Mouse (Mus musculus) gastrocnemius, adult 18-20 months (tissue): ENCODE measurements around the gene Abcg5. TPM values are rescaled to one million over a fixed set of nuclear protein-coding genes. Genes with fewer than 3 reads are reported as not detected.

Source experiments
- DNase-seq: peaks from one replicate; pipeline ENCODE4 v3.0.0; 2021; ENCODE audit warnings: low spot score
- long read RNA-seq, 2 experiments: library from polyadenylated mRNA; stranded (forward); transcript quantifications; one replicate each; pipeline ENCODE4 v2.0.0; 2021
- total RNA-seq, 2 experiments: library from RNA; stranded (reverse); gene quantifications; 2 replicates each; pipeline ENCODE4 v1.2.3; 2021

Abcg5 gene
- total RNA-seq: not detected
- long read RNA-seq, experiment 1: 0 reads
- long read RNA-seq, experiment 2: 0 reads

DNA sequence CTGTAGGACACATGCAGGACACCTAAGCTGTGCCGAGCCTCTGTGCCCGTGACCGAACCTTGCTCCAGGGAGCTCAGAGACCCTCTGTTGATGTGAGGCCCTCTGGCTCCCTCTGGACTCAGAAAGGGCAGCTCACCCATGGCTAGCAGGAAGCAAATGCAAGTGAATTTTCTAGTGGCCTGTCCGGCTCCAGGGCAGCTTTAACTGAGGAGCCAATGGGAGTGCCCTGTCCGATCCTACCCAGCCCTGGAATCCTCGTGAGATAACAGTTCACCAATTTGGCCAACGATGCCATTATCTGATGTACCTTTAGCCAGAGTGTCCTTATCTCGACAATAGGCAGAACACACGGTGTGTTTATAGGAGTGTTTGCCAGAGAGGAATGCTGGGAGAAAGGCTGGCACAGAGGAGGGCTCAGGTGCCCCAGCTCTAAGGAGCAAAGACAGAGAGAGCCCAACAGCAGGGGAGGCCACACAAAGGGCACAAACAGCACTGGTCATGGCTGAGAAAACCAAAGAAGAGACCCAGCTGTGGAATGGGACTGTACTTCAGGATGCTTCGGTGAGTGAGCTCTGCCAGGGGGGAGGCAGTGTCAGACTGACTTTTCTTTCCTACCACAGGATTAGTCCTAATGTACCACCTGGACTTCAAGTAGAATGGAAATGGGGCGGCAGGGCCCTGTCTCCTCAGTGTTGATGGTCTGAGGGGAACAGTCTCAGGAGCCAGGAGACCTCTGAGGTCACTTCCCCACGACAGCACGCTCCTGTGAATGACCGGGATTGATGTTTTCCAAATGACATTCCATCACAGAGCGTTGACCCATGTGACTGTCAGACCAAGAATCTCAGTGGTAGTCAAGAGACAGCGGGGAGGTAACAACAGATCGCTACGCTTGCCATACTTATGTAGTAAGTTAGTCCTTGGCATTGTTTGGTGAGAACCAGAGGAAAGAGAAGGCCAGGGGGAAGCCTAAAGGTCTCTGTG, at the start of gene Abcg5:
Gene Abcg5, minus strand, starts transcription at position 278 of the 984 bp plus-strand sequence.
- DNase-seq: no peak

DNA sequence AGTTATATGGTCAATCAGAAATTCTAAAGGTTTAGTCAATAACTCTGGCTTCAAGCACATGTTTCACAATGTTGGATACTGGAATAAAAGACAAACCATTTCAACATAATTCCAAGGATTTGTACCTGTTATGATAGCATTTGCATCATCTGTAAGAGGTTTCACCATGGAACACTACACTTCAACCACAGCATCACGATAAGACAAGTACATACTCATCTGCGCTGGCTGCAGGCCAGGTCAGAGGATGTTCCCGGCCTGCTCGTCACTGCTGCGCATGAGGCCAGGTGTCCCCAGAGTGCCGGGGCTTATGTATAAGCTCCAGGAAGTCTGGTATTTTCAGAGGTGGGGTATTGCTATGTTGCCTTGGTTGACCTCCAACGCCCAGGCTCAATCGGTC, 49.8 kb upstream of the Abcg5 start:
- DNase-seq: no peak

DNA sequence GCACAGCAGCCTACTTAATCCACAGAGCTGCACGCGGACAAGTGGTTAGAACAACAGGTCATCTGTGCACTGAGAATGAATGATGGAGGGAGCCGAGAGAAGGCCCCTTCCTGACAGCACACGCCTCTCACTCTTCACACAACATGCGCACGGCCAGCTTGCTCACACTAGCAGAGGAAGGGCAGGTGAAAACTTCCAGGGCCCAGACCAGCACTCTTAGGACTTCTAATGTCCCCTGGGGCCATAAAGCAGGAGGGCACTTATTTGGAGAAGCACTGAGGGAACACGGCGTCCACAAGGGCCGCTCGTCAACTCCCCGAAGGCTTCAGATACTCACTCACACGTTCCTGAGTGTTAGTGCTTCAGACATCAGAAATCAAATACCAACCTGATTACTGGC, 48.5 kb upstream of the Abcg5 start:
- no peak for DNase-seq

DNA sequence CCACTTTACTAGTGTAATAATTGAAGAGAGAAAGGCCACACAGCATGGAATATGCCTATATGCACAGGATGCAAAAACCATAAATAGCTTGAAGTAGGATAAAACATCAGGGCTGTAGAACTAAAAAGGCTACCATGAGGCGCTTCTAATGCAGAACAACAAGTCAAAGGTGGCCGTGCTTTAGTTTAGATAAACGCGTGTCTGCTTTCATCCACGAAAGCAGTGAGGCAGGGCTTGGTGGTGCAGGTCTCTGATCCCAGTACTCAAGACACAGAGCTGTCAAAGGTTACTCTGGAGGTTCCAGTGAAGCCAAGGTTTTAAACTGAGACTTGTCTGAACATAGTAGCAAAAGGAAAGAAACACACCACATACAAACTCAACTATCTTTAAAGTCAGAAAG, 46.3 kb upstream of the Abcg5 start:
- DNase-seq: no peak

DNA sequence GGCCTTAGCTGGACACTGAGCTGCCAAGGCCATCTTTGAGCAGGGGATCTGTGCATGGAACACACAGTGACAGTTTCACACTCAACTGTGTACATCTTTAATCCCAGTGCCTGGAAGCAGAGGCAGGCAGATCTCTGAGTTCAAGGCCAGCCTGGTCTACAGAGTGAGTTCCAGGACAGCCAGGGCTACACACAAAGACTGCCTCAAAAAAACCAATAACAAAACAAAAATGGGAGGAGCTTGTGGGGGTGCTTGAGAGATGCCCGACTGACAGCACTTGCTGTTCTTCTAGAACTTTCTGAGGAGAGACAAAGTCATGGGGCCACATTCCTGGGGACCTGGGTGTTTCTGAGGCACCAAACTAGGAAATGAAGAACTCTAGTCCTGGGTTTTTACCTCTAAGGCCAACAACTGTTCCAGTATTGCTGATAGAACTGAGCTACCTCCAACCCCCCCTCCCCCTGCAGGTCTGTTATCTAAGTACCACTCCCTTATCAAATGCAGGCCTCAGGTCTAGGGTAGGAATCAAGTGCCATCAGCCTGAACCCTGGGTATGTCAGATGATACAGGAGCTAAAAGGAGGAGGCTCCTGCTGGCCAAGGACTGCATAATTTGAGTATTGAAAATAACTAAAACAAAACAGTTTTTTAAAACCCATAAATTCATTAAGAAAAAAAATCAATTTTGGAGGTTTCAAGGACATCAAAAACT, 45.5 kb upstream of the Abcg5 start:
- no peak for DNase-seq

DNA sequence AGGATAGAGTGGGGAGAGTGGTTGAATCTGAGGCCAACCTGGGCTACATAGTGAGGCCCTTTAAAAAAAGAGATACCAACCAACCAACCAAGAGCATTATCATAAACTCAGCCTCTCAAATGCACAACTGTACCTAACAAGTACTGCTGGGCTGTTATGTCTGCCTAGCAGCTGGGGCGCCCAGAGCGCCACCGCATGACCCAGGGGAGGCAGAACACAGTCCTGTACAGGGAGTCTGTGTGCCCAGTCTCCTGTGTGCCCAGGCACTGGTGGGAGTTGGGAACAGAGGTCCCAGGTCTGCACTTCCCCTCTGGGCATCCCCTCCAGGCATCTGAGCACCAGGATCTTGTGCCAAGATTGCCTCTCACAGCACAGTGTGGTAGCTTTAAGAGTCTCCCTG, 42.4 kb upstream of the Abcg5 start:
- no peak for DNase-seq

DNA sequence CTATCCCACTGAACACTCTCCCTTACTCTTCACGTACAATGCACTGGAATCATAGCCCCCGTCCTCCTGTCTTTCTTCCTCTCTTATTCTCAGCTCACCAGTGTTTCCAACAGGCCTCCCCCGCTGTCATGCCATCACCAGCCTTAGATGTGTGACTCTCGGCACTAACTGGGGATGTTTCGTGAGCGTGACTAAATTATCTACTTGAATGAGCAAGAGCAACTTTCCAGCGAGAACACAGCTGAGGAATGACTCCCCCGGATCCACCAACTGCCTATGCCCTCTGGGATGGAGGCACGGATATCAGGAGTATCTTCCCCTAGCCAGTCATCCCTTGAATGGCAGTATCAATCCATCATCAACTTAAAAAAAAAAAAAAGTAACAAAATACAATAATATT, 41.2 kb upstream of the Abcg5 start:
- no peak for DNase-seq

GRCm38 (mm10) chr17:84719105-84719504, 36.3 kb upstream of the Abcg5 start:
- no peak for DNase-seq

GRCm38 (mm10) chr17:84717416-84717815, 34.6 kb upstream of the Abcg5 start:
- DNase-seq: no peak

GRCm38 (mm10) chr17:84716252-84716872, 33.6 kb upstream of the Abcg5 start:
- DNase-seq: no peak

DNA sequence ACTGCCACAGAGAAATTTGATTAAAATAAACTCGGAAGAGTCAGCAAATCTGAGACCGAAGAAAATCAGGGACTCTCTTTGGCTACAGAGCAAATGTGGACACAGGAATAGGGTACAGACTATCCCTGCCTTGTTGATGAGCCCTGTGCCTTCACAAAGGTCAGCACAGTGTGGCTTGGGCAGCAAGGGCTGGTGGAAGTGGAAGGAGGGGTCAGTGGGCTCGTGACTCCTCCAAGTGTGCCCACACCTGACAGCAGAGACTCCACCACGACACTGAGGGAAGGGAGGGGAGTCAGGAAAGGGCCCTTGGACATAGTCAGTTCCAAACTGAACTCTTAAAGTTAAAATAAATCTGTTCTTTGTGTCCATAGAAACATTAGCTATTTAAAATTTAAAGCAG, 32.1 kb upstream of the Abcg5 start:
- peak; percentile 54 for DNase-seq

DNA sequence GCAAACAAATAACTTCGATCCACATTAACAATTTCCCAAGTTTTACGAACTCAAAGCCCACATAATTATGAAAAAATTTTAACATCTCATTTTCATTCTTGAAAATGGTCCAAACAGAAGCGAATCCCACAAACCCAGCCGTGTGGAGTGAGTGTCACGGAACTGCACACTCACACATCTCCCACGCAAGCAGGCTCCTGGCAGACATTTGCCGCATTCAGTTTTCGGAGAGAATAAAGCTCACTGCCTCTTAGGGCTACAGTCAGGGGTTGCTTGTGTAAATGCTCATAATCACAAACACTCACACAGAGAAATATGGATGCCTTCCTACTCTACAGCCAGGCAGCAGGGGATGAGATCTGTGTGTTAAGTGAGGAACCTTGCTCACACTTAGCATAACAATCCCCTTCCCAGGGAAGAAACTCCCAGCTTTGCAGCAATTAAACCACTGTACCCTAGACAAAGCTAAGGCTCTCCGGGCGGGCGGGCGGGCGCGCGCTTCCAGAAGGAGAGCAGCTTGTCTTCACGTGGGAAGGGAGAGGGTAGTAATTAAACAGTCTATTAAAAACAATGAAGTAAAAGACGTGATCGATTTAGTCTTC, 30.9 kb upstream of the Abcg5 start:
- DNase-seq: no peak

DNA sequence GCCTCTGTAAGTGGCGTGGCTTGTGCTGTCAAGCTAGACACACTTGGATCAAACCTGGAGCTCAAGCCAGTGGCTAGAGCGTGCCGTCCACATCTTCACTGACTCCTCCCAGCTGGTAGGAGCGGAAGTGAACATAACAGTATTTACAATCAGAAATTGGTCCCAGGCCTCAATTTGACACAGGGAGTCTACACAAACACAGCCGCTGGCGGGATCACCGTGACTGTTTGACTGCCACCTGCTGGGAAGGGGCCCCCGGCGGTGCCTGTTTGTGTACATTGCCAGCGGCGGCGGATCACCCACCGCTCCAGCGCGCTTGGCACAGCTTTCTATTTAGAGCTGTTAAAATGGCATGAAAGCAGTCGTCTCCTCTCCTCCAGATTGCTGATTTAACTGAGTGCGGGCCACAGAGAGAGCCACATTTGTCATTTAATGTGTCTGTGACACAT, 26.6 kb upstream of the Abcg5 start:
- no peak for DNase-seq

- DNase-seq: no peak
Observed at GRCm38 (mm10) chr17:84708818-84709217, 26.0 kb upstream of the Abcg5 start.

DNA sequence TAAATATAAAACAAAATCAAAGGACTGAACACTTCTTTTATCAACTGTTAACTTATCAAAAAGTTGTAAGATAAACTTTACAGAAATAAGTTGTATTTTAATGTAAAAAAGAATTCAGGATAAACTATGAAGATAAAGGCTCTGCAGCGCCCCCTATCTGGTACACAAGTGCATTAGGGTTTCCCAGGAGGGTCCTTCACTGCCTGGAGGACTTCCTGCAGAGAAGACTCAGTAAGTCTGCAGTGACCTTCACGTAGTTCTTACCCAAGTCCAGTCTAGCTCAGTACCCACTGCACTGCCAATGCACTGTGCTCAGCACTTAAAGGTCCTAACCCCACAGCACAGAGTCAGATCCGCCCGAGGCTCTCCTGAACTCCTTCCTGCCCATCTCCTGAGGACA, 24.6 kb upstream of the Abcg5 start:
- no peak for DNase-seq

GRCm38 (mm10) chr17:84698727-84699126, 15.9 kb upstream of the Abcg5 start:
- peak; percentile 48 for DNase-seq

DNA sequence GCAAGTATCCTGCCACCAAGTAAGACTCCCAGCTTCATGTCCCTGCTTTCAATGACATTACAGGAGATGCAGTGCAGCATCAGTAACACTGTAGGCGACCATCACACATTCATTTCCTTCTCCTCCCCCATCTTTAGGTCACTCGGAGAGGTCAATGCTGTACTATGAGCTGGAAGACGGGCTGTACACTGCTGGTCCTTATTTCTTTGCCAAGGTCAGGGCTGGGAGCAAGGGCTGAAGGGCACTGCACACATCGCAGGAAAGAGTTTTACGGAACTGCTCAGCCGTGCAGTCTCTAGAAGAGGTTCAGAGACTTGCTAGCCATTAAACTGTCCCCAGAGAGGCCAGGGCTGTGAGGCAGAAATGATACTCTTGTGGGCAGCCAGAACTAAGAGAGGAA, 13.7 kb upstream of the Abcg5 start:
- DNase-seq: no peak

DNA sequence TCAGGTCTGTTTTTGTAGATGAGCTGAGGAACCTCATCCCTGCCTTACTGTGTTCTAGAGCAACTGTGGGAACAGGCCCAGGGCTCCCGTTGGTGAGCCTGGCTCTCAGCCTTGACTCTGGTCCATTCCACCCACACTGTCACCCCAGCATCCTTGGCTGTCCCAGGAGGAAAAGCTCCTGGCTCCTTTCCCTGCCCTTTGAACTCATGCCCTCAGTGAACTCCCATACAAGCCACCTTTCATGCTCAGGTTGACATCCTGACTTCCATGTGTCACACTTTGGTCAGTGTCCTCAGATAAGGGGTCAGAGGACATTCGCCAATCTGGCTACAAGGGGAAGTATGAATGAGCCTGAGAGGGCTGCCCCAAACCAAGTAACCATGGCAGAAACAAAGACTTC, 10.9 kb upstream of the Abcg5 start:
- no peak for DNase-seq

- DNase-seq: peak; percentile 71
Observed at GRCm38 (mm10) chr17:84690111-84690510, 7.3 kb upstream of the Abcg5 start.

- no peak for DNase-seq
Observed at GRCm38 (mm10) chr17:84689316-84689715, 6.5 kb upstream of the Abcg5 start.

GRCm38 (mm10) chr17:84688834-84689233, 6.0 kb upstream of the Abcg5 start:
- no peak for DNase-seq

DNA sequence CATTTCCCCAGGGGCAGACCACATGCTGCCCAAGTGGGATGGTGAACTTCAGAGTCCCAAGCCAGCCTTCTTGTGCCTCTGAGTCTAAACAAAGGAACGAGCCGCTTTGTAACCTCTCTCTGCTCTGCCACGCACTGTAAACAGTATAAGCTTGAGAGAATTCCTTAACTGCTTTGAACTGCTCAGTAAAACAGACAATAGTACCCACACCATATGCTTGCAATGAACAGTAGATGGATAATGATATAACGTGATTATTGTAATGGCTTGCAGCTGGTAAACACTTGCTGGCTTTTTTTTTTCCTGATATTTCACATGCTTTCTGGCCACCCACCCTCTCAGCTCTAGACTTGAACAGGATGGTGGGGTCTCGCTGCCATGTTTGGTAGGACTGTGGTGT, 5.2 kb upstream of the Abcg5 start:
- DNase-seq: no peak
